Mouse (Mus musculus): Measurements from ENCODE around the gene Mybphl.

Gene Mybphl

DNA sequence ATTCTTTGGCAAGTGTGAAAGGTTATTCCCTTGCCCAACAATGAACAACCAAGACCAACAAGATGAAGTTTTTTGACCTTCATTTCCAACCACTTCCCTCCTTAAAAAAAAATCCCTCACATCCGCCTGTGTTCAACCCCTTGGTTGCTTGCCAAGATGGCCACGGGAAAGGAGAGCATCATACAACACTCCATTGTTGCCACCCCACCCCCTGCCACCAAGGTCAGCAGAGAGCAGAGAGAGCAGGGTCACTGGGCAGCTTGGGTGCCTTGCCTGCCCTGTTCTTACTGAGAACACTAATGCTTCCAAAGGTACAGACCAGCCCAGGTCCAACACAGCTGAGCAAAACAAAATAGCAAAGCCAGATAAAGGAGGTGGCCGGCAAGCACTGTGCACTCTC is 7.6 kb downstream of the Mybphl start:
- DNase-seq (ENCODE audit: low read depth, low spot score): no peak

DNA sequence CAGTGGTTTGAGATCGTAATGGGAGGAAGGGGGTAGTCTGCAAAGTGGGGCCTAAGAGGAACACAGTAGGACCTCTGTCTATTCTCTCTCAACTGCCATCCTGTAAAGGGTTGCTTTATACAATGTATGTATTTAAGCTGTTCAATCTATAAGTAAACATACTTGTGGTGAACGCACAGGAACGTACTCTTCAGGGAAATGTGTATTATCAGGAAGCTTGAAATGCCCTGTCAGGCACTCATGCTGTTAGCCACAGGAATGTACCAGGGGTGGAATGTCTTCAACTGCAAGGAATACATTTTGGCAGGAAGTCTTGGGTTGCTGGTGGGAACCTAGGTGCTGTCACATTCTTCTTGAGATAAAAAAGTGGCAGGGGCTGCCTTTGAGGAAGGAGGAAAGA is 8.0 kb downstream of the Mybphl start:
- DNase-seq (ENCODE audit: low read depth, low spot score): no peak

DNA sequence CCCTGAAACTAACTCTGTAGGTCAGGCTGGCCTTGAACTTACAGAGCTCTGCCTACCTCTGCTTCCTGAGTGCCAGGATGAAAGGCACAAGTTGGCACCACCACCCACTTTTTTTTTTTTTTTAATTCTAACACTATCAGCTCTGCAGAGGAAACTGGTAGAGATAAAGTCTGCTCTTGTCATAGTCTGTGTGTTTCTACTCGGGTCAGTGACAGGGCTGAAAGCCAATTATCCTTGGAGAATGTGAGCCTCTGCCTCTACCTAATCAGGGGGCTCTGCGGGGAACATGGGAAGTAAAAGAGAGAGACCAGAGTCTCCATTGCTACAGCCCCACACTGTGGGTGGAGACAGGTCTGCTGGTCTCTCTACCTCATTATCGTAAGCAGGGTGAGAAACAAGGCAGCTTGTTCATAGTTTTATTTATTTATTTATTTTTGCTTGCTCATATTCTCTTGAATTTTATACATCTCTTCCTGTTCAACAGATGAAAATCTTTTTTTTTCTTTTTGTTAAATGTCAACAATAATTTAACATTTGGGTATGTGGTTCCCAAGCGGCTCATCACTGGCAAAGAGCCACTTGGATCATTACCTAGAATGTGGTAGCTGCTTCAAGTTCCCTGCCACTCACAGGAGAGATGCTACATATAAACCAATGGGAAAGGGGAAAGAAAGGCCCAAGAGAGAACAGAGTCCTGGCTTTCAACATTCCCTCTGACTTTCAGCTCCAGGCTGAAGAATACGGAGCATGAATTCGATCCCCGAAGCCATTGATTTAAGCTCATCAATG is 14.4 kb downstream of the Mybphl start:
- no peak for DNase-seq (ENCODE audit: low read depth, low spot score)

DNA sequence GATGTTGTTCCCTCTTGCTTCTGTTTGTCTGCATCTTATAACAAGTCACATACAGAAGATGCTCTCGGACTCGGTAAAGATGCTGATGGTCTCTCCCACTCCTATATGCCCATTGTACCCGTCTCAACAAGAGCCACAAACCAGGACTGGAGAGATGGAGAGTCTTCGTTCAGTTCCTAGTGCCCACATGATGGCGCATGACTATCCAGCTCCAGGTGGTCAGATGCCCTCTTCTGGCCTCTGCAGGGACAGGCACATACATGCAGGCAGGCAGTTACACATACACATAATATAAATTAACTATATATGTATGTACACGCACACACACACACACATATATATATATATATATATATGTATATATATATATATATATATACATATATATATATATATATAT is 16.0 kb downstream of the Mybphl start:
- DNase-seq (ENCODE audit: low read depth, low spot score): no peak

DNA sequence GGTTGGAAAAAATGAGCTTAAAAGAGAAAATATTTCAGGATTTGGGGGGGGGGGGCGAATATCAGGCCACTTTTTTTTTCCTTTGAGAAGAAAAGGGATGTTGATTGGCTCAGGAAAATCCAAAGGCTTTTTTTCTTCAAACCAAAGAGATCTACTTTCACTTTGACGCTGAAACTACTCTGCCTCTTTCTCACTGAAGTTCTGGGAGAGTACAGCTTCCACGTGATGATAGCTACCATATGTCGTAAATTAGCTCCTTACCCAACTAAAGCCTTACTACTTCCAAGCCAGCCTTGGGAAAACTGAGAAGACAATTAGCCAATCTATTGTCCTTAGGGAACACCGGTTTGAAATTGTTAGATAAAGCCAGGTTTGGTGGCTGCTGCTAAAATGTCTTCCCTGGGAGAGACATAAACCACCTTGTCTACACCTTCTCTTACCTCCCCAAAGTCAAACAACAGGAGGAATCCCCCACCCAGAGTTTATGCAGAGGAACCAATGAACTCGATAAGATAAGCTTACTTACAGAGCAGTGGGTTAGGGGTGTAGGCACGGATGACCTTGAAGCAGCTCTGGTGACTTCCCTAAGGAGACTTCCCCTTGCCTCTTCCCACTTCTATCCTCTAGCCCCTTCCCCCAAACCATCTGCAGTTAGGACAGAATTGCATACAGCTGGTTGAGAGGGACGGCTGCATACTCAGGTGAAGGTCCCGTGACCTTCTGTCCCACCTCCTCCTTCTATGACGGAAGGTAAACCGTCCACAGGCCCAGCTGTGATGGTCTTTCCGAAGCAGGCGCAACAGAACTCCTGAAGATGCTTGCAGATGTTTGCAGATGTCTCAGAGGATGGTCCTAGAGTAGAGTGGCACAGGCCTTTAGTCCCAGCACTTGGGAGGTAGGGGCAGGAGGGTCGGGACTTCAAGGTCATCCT is 17.5 kb downstream of the Mybphl start:
- DNase-seq (ENCODE audit: low read depth, low spot score): no peak

DNA sequence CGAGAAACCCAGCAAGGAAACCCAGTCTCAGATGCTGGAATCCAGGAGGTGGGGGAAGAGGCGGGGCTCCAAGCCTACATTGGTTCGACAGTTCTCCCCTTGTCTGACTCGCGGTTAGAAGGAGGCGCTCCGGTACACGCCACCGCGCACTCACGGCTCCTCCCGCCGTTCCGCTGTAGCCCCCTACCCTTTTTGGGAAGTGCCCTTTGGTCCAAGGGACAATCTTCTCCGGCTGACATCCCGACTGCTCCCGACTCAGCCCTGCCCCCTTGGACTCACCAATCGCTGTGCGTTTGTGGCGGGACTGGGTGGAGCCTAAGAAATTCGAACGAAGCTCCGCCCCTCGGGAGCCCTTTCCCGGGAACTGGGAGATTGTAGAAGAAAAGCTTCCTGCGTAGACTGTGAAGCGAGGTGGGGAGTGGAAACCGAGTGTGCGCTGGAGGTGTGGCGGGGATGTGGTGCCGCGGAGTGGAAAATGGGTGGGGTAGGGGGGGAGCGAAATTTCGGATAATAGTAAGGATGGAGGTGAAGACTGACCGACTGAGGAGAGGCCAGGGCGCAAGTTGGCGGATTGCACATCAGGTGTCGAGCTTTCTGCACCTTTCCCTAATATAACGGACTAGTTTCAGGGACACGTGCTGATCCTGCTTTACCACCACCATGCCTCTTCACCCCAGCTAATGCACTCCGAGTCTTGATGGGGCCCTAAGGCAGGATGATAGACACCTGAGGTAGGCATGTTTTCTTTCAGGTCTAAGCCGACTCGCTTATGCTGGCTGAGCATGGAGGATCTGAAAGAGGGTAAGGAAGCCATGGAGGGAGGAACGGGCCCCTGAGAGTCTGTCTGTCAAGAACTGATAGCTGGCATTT is 19.0 kb downstream of the Mybphl start, which contains the start of gene Psrc1:
TSS of gene Psrc1 (plus strand) at position 355 of the 870 bp plus-strand sequence.
- peak; percentile 95 for DNase-seq (ENCODE audit: low read depth, low spot score)

DNA sequence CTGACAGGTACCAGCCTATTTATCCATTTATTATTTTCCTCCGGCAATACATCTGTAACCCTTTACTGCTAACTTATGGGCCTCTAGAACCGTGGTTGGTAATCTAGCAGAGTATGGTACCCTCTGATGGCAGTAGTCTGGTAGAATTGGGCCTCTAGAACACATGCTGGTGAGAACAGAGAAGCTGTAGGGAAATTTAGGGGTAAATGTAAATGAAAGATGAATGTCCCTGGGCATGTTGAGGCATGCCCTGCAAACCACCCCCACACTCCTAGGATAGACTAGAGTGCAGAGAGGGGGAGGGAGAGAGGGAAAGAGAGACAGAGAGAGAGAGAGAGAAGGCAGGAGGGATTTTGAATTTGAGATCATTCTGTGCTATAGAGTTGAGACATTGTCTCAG is 19.7 kb downstream of the Mybphl start:
- DNase-seq (ENCODE audit: low read depth, low spot score): peak; percentile 64

DNA sequence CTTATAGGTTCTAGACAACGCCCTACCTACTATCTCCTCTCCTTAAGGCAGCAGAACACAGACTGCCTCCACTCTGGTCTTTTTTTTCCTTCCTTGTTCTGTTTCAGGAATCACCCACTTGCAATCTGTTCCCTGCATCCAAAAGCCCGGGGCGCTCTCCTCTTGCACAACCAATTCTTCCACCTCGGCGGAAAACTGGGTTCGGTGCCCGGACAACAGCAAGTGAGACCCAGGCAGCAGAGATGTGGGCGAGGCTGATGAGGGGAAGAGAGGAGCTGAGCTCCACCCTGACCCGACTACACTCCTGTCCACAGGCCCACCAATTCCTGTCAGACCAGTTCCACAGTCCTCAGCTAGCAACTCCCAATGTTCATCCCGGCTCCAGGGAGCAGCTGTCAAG is 21.5 kb downstream of the Mybphl start:
- DNase-seq (ENCODE audit: low read depth, low spot score): no peak

DNA sequence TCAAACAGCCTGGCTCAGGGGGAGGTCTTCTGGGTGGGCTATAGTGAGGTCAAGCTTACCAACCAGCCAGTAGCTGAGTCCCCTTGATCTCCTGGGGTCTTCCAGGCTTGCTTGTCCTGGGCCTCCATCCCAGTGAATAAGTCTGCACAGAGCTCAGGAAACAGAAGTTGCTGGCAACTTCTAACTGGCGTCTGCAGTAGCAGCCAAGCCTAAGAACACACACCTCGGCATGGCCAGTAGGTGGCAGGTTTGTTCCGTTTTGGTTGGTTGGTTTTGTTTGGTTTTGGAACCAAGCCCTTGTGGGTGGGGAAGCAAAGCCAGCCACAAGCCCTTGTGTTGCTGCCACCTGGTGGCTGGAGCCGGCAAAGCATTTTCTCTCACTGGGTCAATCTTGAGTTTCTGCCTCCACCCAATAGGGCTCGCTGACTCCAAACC is 24.4 kb downstream of the Mybphl start:
- peak; percentile 97 for DNase-seq (ENCODE audit: low read depth, low spot score)

DNA sequence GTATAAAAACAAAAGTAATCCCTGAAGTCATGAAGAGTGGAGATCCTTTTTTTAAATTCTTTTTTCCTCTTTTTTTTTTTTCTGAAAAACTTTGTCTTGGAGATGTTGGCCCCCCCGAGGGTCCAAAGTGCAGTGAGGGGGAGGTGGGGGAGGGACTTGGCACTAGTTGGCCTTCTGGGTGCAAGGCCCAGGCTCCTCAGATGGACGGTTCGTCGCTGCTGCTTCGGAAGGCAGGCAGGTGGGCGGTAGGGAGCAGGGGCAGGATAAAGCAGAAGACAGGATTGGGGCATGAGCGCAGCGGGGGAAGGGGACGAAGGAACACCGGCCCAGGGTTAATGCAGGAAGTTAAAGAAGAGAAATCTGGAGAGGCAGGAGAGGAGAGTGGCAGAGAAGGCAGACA is 27.6 kb downstream of the Mybphl start:
- DNase-seq (ENCODE audit: low read depth, low spot score): no peak

DNA sequence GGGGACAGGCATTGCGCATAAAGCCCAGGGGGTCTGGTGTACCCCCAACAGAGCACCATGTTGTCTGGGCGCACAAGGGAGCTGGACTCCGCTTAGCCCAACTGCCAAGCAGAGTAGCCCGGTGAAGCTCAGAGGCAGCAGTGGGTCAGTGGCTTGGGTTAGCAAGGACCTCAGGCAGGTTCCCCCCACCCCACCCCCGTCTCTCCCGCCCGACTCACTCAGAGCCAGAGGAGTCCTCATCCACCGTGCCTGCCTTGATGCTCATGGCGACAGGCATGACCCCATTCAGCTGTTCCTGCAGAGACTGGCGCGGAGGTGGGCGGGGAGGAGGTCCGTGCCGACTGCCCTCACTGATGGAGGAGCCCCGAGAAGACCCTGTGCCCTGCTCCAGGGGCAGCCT is 28.1 kb downstream of the Mybphl start:
- DNase-seq (ENCODE audit: low read depth, low spot score): no peak

DNA sequence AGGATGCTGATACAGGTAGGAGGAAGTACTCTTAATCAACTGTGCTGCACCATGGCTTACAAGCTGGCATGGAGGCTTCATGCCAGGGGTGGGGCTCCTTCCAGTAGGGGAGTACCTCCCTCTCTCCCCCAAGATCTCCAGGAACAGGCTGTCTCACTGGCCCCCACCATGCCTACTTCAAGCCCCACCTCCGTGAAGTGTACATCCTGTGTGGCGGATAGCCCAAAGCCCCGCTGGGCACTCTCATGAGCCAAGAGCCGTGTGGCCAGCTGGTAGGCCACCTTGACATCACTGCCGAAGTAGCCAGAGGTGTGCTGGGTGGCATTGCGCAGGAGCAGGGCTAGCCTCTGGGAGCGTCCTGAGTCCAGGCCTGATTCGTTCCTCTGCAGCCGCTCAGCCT is 33.6 kb downstream of the Mybphl start:
- DNase-seq (ENCODE audit: low read depth, low spot score): no peak

DNA sequence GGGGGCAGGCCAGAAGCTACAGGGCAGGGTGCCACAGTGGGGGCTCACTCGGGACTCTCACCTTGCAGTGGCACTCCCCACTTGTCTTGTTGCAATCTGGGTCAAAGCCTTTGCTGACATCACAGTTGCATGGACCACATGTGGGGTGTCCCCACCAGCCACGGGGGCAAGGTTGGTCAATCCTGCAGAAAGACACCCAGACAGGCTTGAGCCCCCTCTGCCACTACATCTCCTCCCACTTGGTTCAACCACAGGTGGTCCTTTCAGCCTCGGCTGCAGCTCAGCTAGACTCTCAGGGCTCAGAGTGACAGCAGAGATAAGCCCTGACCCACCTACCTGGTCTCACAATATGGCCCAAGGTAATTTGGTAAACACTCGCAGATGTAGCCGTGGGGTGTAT is 35.7 kb downstream of the Mybphl start:
- no peak for DNase-seq (ENCODE audit: low read depth, low spot score)

DNA sequence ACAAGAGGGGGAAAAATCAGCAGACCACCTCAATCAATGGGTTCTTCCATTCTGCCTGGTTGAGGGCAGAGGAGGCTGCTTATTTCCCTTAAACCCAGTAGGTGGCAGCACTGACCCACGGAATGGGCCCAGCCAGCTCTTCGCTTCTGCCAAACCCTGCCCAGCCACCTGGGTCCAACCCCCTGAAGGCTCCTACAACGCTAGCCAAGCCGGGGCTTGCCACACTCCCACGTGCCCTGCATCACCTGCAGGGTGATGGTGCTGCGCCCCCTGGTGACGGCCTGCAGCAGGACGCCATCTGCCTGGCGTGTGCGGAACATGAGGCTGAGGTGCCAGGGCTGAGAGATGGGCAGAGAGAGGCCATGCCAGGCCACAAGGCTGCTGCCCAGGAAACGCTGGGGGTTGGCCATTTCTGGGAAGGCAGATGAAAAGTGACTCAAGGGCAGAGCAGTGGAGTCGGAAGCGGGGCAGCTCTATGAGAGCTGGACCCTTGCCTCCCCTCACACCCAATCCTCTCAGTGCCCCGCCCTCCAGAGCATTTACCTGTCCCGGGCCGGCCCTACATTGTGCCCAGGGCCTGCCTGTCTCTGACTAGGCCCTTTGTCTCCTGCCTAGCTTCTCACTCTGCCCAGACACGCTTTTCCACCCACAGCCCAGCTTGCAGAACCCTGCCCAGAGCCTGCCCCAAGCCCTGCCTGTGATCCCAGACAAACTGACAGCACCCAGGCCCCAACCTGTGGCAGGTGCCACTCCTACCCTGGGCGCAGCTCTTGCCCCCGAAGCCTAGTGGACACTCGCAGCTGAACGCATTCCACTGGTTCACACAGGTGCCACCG is 37.2 kb downstream of the Mybphl start:
- peak; percentile 96 for DNase-seq (ENCODE audit: low read depth, low spot score)

DNA sequence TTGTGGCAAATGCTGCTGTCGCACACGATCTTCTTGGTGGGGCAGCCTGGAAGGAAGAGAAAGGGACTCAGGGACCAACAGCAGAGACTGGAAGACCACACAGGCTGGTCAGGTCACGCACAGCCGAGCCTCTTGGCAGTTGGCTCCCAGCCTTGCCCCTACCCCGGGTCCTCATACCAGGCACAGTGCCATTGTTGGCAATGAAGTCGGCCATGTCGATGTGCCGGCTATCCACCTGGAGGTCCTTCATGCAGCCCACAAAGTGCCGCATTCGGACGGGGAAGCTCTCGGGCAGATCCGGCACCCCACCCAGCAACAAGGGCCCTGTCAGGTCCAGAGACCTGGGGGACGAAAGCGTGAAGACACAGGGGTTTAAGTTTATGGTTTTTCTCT is 37.8 kb downstream of the Mybphl start:
- DNase-seq (ENCODE audit: low read depth, low spot score): no peak

DNA sequence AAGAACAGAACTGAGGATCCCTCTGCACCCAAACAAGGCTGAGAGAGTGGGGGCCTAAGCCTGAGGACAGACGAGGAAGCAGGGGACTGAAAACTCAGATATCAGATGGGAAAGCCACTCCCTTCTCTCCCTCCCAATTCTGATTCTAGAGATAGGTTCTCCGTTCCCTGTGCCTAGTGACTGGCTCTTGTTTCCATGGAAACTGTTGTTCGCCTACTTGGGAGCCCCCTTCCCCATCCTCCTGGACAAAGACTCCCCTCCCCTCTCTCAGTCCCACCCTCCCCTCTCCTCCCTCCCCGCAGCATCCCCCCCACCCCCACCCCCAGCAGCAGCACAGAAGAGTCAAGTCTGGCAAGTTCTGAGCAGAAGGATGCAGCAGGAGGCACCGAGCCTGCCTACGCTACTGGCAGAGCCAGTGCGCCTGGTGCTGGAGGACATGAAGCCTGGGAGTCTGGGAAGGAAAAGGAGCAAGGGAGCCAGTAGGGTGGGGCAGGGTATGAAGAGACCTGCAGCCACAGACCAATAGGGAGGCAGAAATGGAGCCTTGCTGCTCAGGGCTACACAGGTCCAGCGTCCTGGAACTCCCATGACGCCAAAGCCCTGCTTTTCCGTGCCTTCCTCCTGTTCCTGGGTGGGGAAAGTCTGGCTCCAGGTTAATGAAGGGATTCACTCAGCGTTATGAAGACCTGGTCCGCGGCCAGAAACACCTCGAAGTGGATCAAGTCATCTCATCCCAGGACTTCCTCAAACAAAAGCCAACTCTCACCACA is 41.0 kb downstream of the Mybphl start:
- no peak for DNase-seq (ENCODE audit: low read depth, low spot score)

DNA sequence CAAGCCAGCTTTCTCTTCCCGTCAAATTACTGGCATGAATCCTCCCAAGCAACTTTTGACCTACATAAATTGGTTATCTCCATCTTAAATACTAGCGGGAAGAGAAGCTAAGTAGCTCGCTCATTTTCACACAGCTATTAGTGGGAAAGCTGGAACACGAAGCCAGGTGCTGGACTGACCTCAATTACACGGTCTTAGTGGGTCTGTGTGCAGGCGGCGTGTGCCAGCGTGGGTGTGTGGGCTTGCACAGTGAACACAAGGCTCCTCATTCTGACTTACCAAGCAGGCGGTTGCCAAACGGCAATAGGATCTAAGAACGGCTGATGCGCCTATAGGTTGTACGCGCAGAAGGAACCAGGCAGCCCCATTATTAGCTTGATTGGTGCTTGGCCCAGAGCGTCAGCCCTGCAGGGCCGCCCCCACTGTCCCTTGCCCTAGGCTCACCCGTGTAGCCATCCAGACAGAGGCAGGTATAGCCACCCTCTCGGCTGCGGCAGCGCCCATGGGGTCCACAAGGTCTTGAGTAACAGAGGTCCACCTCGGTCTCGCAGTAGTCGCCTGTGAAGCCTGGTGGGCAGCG is 41.7 kb downstream of the Mybphl start:
- DNase-seq (ENCODE audit: low read depth, low spot score): no peak

DNA sequence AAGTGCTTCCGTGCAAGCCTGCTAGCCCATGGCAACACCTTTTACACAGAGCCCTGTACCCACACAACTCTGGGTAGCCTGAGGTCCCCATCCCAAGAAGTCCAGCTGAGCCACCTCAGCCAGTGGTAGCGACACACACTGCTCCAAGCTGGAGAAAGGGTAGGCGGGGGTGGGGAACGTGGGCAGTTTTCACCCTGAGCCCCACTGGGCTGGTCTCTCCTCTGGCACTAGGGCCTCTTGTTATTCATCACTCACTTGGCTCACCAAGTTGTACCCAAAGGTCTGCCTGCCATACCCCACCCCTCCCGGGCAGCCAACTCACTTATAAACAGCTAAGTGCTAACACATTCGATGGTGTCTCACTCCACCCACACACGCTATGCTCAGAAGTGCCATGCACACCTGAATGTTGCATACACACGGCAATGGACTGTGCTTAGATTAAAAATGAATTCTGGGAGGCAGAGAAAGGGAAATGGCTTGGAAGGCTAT is 43.9 kb downstream of the Mybphl start:
- DNase-seq (ENCODE audit: low read depth, low spot score): no peak

DNA sequence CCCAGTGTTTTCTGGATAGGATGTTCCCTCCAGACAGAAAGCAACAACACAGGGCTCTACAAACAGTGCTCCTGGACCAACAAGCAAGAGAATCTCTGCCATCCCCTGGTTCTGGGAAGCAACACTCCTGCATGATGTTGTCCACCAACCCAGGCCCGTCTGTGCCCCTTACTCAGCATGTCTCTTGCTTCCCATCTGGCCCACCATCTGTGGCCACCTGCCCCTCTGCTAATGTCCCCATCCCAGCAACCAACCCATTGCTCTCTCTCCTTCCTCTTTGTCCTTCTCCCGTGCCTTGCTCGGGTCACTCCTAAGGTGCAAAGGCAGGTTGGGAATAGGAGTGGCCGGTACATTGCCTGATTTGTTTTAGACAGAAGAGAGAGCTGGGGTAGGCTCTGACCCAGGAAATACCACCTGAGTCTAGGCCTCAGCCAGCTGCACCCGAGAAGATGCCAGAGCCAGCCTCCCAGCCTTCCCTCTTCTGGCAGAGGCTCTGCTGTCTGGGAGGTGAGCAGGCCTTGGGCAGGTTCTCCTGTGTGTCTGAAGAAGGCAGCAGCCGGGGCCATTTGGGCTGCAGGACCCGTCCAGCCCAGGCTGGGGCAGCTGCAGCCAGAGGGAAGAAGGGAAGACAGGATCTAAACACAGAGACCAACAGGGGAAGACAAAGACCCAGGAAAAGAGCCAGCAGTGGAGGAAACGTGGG is 45.1 kb downstream of the Mybphl start:
- no peak for DNase-seq (ENCODE audit: low read depth, low spot score)

Measured in ZHBTc4 (cell line).